Mouse (Mus musculus) megakaryocyte, embryonic 14.5 days (primary cell): ENCODE data around the gene Gm21983.

Source experiments
- FLI1 ChIP-seq: IDR thresholded peaks from 2 replicates; pipeline ENCODE4 v1.6.1; 2012; ENCODE audit warnings: low read length, inconsistent platforms, mixed read lengths
- GATA1 ChIP-seq: IDR thresholded peaks from 3 replicates; pipeline ENCODE4 v1.6.1; 2012; ENCODE audit warnings: mixed read lengths, low read length, inconsistent platforms, borderline replicate concordance

DNA sequence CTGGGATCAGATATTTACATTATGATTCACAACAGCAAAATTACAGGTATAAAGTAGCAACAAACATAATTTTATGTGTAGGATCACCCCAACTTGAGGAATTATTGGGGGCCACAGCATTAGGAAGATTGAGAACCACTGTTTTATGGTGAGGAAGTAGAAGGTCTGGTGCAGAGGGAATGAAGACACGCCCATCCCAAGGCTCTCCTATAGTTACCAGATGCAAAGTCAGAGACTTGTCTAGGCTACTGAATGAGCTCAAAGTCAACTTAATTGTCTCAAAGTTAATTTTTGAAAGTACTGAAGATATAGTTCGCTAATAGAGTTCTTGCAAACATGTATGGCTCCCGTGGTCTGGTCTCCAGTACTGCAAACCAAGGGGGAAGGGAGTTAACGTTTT, 47.1 kb downstream of the Gm21983 start:
- TF ChIP-seq GATA1 (no peak), FLI1 (no peak)
